Mouse (Mus musculus): ENCODE data around the gene Cars2.

- TF ChIP-seq CTCF (conservative IDR thresholded peaks at IDR 0.05 in 1 of 2, IDR thresholded peaks at IDR 0.05 in 1 of 2; ENCODE audit: low read depth in 2 of 2, low read length in 2 of 2) (peak; percentile 91 to 95), GABPA (IDR thresholded peaks at IDR 0.05; ENCODE audit: insufficient replicate concordance, low read depth, low read length) (no peak), RAD21 (IDR thresholded peaks at IDR 0.05; ENCODE audit: low read depth, low read length) (peak; percentile 87), POLR2AphosphoS2 (IDR thresholded peaks at IDR 0.05; ENCODE audit: low read depth, low read length) (no peak)
Observed at GRCm38 (mm10) chr8:11486142-11486541, 64.4 kb downstream of the Cars2 start.

Data from CH12.LX (cell line).